Mouse (Mus musculus) T-helper 17 cell (primary cell): ENCODE measurements at regions not wholly inside any gene's neighbourhood (a gene's known extent, or its start where the extent isn't known, plus 50 kb on each side); places are given as distances from the start of the nearest gene placed in this dataset.

Experiments
- in situ Hi-C, 2 experiments: fragments of 300-600 bp; cut with MboI, MseI; formaldehyde crosslinking; loops; 1 replicate in 1 of 2; 2 replicates in 1 of 2; pipeline ENCODE4 v1.15.1; 2025; ENCODE audit warnings: high pct_unique_total_duplicates in 2 of 2

DNA sequence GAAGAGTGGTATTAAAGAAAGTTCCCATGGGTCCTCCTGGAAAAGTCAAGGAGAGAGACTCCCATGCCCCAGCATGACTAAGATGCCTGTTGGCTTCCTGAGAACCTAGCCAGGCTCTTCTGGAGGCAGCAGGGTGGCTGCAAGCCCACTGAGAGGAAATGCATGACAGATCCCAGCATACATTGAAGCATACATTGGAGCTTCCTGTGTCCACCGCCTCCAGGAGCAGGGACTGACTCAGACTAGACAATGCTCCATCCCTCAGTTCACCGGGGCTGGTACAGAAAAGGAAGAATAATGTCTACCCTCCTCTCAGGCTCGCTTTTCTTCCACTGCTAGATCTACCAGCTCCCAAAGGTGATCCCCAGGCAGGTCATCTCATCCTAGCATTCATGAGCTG is 104.7 kb upstream of the Zfp703 start:
- in situ Hi-C loops, result loop anchor here in 1 of 2 experiments (10.0 kb wide), 1 partner anchor 538 kb away; no protein-coding TSS in a partner anchor

DNA sequence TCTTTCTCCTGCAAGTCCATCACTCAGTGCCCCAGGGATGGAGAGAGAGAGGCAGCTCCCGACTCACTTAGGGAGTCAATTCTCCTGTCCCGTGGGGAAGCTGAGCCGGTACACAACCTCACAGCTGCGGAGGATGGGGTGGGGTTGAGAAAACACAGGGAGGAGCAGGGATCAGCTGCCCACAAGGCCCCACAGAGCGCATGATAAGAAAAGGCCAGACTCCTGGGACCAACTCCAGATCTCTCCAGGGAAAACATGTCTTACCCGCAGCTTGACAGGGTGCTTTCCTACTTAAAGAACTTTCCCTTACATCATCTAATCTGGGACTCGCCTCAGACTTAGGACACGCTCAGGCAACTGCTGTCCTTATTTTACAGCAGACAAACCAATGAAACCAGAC is 104.3 kb upstream of the Zfp703 start:
- in situ Hi-C loops, result loop anchor here in 1 of 2 experiments (10.0 kb wide), 1 partner anchor 538 kb away; no protein-coding TSS in a partner anchor

DNA sequence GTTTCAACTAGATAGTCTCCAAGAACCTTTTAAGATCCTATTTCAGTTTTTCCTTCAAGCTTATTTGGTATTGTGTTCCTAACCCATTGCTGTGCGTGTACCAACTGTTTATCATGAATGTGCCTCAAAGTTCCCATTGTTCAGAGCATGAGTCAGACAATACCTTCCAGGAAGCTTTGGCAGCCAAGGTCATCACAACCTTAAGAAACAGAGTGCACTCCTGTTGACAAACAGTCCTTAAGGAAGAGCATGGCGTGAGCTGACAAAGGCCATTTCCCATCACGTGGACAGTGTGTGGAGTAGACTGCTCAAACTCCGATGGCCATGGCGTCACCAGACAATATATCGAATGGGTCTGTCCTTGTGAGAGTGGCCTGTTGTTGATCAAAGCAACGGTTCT is 96.9 kb upstream of the Zfp703 start:
- in situ Hi-C loops, result loop anchor here in 1 of 2 experiments (25.0 kb wide), 1 partner anchor 782 kb away; no protein-coding TSS in a partner anchor

DNA sequence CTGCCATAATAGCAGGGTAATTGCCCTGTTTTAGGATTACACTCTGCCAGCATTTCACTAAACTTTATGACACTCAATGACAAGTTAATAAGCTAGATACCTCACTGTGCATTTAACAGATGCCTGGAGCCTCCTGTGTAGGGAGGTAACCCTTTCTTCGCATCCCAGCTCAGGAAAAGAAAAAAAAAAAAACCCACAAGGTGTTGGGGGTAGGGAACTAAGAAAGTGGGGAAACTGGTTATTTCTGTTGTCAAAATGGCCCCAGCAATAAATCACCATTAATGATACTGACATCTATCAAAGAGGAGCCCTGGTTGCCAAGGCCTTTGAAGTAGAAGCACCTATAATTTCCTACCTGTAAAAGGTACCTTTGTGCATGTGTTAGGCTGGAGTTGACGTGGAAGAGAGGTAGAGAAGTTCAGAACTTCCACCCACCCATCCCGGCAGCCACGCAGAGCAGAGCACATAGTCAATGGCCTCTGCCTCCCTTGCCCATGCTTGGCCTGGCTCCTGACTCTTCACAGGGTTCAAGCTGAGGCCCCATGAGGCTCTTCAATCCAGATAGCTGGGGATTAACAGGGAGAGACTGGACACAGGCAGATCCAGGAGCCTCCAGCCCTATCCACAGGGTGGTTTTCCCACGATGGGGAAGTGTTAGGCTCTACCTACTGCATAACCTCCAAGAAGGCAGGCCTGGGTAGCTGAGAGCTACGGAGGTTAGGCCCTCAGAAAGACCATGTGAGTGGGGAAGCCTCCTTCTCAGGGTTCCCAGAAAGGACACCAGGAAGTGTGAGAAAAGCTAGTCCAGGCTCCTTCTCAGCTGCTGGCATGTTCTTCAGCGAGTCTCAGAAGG is 95.6 kb upstream of the Zfp703 start:
- in situ Hi-C loops, result loop anchor here in 1 of 2 experiments (25.0 kb wide), 1 partner anchor 781 kb away; no protein-coding TSS in a partner anchor

- in situ Hi-C loops, result loop anchor here in 1 of 2 experiments (25.0 kb wide), 1 partner anchor 780 kb away; no protein-coding TSS in a partner anchor
Measured at GRCm38 (mm10) chr8:26882616-26883015, 94.5 kb upstream of the Zfp703 start.

DNA sequence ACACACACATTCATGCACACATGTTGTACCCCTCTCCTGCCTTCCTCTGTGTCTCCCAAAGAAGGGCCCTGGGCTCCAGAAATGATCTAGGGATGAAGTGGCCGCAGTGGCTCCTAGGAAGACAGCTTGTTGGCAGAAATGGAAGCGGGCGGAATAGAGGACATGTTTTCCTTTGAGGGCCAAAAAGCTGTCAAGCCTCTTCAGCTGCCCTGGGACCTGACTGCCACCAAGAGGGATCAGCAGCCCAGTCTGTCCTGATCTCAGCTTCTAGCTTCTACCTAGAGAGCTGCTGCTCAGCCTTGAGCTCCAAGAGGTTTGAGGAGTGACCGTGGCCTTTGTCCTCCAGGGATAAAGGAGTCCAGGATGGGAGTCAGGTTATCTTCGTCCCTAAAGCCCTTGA is 93.8 kb upstream of the Zfp703 start:
- in situ Hi-C loops, result loop anchor here in 1 of 2 experiments (25.0 kb wide), 1 partner anchor 779 kb away; no protein-coding TSS in a partner anchor

DNA sequence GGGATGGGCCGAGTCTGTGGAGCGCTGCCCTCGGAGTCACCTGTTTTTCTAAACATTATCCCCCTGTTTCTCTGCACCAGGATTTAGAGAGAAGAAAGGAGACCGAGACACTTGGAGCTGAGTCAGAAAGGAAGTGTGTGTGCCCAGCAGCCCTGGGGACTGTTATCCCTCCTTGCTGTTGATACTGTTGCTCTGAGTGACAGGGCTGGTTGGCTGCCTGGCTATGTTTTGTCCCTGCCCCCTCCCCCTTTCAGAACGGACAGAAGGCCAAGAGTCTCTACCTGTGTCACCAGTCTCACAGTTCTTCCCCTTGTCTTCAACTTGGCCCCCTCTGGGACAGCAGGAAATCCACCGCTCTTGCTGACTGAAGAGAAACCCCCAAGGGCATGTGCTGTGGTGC is 93.4 kb upstream of the Zfp703 start:
- in situ Hi-C loops, result loop anchor here in 1 of 2 experiments (25.0 kb wide), 1 partner anchor 779 kb away; no protein-coding TSS in a partner anchor

DNA sequence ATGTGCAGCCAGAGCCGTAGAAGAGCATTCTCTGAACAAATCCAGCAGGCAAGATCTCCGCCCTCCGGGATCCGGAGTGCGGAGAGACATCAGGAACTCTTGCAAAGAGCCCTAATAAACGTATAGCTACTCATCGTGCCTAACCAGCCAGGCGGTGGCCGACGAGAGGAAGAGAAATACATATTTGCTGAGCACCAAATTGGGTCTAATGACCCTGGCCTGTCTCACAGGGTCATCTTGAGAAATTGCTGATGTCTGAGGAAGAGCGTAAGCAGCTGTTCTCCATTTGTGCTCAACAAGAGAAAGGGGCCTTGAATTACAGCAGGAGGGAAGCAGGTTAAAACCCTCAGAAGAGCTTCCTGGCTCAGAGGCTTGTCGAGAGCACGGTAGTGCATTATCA is 92.8 kb upstream of the Zfp703 start:
- in situ Hi-C loops, result loop anchor here in 1 of 2 experiments (25.0 kb wide), 1 partner anchor 778 kb away; no protein-coding TSS in a partner anchor

DNA sequence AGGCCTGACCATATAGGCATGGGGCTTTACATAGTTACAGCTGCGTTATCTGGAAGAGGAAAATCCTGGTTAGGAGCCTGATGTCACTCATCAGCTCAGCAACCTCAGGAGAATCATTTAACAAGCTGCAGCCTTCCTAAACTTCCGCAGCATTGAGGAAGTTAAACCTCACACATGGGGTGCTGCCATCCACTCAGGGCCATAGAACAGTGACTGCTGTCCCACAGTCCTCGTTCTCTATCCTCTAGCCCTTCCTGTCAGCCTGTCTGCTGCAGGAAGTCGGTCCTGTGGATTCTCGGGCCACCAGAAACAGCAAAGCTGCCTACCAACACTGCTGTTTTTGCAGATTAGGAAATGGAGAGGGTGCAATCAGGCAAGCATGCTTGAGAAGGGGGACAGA is 91.8 kb upstream of the Zfp703 start:
- in situ Hi-C loops, result loop anchor here in 1 of 2 experiments (25.0 kb wide), 1 partner anchor 777 kb away; no protein-coding TSS in a partner anchor

DNA sequence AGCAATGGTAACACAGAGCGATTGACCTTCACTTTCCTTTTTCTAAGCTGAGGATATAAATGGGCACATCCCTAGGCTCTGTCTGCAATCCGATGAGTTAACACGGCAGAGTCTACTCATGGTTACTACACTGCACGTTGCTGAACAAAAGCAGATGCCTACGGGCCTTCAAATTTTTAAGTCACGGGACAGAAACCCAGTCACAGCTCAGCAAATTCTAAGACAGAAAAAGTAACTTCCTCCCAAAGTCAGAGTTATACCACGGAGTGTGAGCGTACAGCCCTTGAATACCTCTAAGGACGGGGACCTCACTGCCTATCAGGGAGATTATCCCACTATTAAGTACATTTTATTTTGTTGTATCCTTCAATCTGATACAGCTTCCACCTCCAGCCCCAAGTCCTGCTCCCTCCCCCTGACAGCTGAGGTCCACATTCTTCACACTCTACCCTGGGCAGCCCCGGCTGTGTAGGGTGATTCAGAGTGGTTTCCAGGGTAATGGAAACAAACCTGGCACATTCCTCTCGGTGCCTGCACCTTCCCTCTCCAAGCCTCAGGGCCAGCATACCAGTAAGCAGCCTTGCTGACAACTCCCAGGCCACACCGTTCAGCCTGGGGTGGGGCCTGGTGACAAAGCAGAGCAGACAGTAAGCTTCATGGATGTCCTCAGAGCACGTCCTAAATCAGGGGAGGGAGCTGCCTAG is 90.2 kb upstream of the Zfp703 start:
- in situ Hi-C loops, result loop anchor here in 1 of 2 experiments (25.0 kb wide), 1 partner anchor 775 kb away; no protein-coding TSS in a partner anchor

DNA sequence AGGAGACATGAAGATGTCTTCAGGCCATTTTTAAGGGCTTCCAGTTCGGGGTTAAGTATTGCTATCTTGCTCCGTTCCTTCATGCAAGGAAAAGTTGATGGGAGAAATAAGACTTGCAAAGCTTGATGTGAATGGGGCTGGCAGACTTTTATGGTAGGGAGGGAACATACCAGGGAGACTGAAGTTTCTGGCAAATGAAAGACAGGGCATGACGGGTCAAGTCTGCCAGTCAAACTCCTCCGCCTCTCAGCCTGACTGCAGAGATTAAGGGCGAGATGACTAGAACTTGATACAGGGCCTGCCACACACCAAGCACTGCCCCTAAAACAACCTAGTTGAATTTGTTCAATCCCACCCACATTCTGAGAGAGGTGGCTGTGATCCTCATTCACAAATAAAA is 89.6 kb upstream of the Zfp703 start:
- in situ Hi-C loops, result loop anchor here in 1 of 2 experiments (25.0 kb wide), 1 partner anchor 775 kb away; no protein-coding TSS in a partner anchor

DNA sequence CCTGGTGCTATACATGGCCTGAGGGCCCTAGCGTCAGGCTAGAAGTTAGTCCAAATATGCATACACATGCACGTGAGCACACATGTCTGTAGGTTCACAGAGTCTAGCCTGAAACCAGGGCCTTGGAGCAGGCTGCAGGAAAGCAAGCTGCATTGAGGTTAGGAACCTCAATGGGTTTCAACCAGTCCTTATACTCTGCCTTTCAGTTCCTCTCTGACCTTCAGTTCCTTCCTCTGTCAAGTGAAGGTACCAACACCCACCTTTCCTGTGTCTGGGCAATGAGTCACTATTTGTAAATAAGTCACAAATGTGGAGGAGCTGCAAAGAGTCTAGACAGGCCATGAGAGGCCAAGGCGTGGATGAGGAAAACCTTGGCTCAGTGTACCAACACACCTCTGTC is 89.1 kb upstream of the Zfp703 start:
- in situ Hi-C loops, result loop anchor here in 1 of 2 experiments (25.0 kb wide), 1 partner anchor 774 kb away; no protein-coding TSS in a partner anchor

DNA sequence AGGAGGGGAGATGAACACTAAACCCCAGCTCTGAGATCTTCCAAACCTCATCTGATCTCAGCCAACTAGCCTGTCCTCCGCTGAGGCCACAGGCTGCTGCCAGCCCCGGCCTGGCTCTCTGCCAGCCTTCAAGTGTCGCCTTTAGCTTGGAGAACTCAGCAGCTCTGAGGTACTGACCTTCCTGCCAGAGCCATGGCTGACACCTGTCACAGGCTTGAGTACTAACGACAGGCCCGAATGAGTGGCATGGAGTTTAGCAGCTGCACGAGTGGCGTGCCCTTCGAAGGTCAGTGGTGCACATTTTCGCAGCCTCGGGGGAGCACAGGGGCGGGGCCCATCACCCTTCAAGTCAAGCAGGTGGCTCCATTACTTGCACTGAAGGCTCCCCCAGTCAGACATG is 85.2 kb upstream of the Zfp703 start:
- in situ Hi-C loops, result loop anchor here in 1 of 2 experiments (25.0 kb wide), 1 partner anchor 770 kb away; no protein-coding TSS in a partner anchor

GRCm38 (mm10) chr8:26892380-26892779 is 84.7 kb upstream of the Zfp703 start:
- in situ Hi-C loops, result loop anchor here in 1 of 2 experiments (25.0 kb wide), 1 partner anchor 770 kb away; no protein-coding TSS in a partner anchor

- in situ Hi-C loops, result loop anchor here in 1 of 2 experiments (25.0 kb wide), 1 partner anchor 766 kb away; no protein-coding TSS in a partner anchor
Measured at GRCm38 (mm10) chr8:26895867-26896266, 81.3 kb upstream of the Zfp703 start.

GRCm38 (mm10) chr8:26903289-26903688 is 73.8 kb upstream of the Zfp703 start:
- in situ Hi-C loops, result no loop called here

DNA sequence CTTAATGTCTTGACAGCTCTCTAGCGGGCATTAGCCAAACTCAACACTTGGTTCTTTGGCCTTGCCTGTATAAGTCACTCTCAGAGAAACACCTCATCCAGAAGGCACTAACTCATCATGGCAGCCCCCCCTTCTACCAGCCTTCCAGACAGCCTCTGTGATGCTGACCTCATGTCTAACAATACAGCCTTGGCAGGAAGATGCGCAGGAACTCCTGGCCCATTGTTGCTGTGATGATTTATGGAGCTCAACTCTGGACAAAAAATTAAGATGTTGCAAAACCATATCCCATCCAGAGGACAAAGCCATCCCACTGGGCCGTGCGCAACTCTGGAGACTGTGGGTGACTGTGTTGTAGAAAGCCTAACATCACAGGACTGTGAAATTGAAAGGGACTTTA is 70.9 kb upstream of the Zfp703 start:
- in situ Hi-C loops, result no loop called here

- in situ Hi-C loops, result no loop called here
Measured at GRCm38 (mm10) chr8:26907347-26908170, 69.6 kb upstream of the Zfp703 start.

- in situ Hi-C loops, result no loop called here
Measured at GRCm38 (mm10) chr8:26910186-26910585, 66.9 kb upstream of the Zfp703 start.
